Mouse (Mus musculus) B cell, adult 2 months (primary cell): ENCODE data around the gene Dnajc27.

Source experiments
- DNase-seq, 2 experiments: peaks; one replicate each; pipeline ENCODE4 v3.0.0; 2022

The Dnajc27 gene

DNA sequence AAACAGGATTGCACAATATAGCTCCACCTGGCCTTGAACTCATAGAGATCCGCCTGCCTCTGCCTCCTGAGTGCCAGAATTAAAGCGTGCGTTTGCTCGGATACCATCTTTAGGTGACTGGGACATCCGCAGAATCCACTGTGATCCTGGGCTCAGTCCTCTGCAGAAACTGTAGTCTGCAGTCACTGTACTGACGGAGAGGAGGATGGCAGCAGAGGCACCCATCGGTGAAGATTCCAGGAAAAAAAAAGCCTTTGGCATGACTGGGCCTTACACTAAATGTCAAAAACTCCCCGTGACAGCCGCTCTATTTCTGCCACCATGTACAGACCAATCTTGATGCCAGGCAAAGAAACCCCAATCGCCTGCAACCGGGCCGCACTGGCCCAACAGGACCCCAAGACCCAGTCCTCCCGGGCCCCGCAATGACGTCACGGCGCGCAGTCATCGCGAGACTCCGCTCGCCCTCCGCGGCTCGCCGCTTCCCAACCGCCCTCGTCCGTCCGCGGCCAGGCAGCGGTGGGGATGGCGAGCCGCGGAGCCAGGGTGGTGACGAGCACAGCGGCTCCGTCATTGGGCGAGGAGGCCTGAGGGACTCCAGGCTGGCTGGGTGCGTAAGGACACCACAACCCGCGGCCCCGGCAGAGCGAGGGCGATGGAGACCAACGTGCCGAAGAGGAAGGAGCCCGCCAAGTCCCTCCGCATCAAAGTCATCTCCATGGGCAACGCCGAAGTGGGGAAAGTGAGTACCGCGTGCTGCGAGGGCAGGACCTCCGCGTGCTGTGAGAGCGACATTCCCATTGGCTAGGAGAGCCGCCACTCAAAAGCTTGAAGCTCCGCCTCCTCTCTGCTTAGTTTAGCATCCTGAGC is at the start of gene Dnajc27:
Gene Dnajc27, plus strand, starts transcription at position 452 of the 870 bp plus-strand sequence.
- peak; percentile 94 to 95 for DNase-seq

DNA sequence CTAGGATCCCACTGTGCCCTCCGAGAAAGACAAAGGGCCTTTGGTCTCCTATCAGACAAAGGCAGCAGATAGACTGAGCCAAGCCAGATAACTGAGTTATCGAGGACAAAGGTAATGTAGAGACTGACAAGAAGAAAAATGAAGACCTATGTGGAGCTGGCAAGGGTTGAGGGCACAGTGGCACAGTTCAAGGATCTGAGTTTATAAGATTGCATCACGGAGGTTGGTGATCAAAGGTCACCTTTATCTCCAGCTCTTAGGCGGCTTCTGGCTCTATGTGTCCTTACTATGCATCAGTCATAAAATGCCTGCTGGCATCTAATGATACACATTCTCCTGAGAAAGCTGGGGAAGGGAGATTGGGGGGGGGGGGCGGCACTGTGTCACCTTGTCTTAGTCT is 46.2 kb upstream of the Dnajc27 start:
- DNase-seq = no peak

DNA sequence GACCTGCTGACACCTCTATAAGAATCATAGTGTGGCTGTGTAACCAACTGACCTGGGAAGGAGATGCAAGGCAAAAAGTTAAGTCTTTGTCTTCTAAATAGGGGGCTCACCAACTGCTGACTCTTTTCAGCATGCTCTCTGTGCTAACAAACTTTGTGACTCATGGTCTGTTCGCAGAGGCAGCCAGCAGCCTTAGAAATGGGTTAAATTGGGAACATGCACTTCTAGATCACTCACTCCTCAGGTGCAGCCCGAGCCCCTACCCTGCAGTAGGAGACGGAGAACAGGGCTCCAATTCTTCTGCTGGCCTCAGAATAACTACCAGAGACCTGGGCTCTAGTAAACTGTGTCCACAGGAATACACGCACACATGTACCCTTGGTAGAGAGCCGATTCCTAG is 44.9 kb upstream of the Dnajc27 start:
- no peak for DNase-seq

DNA sequence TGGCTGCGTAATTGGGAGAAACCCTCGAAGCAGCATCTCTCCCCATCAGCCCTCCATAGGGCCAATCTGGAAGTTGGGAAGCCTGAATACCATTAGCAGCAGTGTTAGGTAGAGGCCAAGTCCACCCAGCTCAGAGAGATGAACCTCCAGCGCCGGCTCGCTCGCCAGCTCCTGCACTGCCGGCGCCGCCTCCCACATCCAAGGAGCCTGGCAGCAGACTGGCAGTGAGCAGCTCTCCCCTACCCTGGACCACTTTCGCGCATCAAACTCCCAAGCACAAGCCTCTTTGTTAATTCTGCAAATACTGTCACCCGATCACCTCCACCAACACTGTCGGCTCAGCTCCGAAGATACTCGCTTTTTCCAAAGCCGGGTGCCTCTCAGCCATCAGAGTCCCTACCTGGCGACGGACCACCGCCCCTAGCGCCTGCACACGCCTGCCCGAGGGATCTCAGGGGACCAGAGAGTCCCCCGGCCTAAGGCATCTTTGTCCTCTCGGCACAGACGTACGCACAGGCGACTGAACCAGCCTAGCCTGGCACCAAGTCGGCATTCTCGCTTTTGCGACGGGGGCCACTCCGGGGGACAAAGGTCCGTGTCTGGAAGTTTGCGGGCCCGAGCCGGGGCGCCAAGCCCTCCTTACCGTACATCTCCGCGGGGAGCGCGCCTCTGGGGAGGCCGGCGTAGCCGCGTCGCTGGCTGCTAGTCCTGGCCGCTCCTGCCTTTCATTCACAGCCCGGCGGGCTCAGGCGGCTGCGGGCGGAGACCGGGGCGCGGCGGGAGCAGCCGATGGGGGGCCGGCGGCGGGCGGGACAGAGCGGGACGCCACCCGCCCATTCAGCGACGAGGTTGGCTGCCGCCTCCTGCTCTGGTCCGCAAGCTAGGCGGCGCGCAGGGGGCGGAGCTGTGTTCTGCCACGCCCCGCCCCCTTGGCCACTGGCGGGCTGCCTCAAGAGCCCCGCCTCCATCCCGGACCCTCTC is 44.0 kb upstream of the Dnajc27 start, which contains the start of gene Efr3b:
Gene Efr3b, minus strand, starts transcription at position 855 of the 981 bp plus-strand sequence.
- DNase-seq = peak; percentile 65 to 69

DNA sequence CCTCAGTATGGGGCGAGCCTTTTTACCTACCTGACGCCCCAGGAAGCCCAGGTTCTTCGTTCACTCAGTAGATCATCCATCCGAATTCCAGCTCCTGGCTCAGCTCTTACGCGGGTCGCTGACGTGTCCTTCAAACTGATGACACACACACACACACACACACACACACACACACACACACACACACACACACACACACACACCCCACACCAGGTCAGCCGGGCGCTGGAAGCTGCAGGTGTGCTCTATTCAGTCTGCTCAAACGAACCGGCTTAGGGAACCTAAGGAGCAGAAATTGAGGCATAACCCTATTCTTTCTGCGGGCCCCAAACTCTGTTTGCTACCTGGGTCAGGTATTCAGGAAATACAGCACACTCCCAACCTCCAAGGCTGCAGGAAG is 43.3 kb upstream of the Dnajc27 start:
- no peak for DNase-seq

DNA sequence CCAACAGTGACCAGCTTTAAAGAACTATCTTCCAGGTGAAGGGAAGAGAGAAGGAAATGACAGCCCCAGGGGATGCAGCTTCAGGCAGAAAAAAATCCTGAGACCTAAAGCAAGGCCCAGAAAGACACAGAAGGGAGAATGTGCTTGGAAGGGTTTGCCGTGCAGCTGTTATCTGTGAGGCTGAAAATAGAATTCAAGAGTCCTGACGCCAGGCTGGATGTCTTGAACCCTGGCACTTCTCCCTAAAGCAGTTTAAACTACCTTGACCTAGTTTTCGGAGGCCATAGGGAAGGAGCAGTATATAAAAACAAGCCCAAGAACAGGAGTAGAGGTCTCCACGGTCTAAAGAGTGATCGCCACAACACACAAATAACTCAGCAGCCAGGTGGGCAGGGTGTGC is 40.0 kb upstream of the Dnajc27 start:
- no peak for DNase-seq

DNA sequence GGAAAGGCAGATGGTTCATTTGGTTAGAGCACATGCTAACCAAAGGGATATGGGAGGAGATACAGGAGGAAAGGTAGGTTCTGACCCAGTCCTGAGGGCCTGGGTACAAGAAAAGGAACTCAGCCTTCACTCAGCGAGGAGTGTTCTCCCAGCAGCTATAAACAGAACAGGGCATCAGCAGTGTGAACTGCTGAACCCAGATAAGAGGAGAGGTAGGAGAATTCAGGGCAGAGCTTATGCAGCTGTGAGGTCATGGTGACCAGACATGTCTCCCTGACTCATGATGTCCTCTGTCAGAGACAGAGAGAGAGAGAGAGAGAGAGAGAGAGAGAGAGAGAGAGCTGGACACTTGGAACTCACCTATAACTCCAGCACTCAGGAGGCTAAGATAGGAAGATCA is 36.4 kb upstream of the Dnajc27 start:
- DNase-seq = no peak

DNA sequence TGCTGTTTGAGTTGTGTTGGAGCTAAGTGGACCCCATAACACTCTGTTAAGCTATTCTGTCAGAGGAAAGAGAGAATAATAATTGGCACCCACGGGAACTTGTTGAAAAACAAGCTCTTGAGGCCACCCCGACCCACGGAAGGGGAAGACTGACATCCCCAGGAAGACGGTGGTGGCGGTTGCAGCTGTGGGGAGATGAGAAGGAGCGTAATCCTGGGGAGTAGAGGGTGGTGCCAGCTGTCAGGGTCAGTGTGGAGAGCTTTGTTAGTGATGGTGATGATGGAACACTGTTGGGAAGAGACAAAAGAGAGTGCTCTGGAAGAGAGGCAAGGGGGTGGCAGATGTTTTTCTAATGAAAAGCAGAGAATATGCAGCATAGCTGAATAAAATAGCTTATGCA is 34.4 kb upstream of the Dnajc27 start:
- no peak for DNase-seq

DNA sequence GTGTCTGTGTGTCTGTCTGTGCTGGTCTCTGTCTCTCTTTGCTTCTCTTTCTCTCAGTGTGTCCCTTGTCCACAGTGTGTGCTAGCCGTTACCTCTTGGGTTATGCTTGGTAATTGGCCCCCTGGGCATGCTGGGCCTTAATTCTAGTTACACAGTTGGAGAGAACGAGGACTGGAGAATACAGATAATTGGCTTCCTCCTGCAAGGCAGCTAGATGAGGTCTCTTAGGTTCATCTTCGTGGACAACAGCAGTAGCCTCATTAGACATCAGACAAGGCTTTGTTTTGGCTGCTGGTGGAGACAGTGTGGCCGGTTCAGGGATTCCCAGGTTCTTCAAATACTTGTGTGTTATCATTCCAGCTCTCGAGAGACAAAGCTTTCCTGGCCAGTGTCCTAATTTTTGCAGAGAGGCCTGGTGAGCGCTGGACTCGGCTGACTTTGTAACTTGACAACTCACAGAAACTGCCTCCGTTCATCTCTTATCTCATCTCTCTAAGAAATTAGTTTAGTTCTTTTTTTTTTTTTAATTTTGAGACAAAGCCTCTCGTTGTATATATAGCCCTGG is 31.4 kb upstream of the Dnajc27 start:
- DNase-seq = no peak

DNA sequence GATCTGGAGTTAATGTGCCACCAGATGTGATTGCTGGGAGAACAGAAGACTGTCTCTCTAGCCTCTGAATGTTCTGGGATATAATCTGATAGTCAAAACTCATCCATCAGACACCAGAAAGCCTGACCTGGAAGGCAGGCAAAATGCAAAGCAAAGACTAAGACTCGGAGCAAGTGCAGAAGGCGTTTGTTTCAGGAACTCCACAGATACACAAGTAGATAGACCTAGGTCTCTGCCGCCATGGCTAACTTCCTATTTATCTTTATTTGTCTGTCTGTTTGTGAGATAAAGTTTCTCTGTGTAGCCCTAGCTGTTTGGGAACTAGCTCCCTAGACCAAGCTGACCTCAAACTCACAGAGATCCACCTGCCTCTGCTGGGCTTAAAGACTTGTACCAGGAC is 28.7 kb upstream of the Dnajc27 start:
- DNase-seq = no peak

DNA sequence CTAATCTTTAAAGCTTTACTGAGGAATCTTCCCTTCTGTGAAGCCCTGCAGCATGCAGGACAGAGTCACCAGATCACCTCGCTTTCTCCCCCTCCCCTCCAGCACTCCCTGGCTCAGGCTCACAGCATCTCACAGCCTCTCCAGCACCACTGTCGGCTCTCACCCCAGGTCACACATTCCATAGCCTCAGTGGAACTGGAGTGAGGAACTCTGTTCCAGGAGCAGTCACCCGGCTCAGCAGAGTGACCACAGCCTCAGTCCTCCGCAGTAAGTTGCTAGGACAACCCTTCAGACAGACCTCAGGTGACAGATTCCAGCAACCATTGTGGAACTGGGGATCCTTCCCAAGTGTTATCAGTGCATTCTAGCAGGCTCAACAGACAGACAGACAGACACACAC is 27.5 kb upstream of the Dnajc27 start:
- DNase-seq = no peak

DNA sequence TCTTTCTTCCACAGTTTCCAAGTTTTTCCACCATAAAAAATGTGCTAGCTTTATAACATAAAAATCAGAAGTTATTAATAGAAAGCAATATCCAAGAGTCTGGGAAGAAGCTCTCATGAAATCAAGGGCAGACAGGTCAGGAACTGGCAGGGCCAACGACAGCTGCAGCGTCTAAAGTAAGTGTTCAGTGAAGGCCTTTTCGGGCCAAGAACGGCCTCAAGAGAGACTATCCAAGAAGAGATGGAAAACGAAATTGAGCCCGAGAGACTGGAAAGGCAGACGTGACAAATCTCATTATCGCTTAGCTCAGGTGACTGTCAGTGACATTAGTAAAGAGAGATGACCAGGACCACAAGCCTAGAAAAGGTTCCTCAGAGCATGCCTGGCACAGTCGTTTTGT is 24.1 kb upstream of the Dnajc27 start:
- DNase-seq = no peak

DNA sequence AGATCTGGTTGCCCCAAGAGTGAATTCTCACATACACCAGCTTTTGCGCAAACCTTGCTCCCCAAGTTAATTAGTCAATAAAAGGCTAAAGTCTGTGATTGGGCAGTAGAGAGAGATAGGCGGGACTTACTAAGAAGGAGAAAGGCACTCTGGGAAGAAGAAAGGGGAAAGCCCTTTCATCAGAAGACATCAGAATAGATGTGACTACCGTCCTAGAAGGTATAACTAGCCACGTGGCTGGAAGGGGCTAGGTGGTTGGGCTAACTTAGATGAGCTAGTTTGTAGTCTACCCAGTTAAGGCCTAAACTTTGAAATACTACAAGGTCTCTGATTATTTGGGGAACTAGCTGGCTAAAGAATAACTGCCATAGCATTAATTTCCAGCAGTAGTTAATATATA is 22.7 kb upstream of the Dnajc27 start:
- DNase-seq = no peak

DNA sequence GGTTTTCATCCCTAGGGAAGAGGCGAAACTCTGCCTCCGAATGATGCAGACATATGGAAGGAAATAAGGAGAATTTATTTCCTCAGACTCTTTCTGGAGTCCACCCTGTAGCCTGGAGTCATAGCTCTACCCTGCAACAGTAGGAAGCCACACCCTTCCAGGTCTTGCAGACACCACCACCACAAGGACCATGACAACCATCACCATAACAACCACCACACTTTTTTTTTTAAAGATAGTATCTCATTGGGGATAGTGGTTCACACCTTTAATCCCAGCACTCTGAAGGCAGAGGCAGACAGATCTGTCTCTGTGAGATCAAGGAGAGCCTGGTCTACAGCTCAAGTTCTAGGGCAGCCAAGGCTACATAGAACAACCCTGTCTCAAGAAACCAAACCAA is 16.9 kb upstream of the Dnajc27 start:
- no peak for DNase-seq

DNA sequence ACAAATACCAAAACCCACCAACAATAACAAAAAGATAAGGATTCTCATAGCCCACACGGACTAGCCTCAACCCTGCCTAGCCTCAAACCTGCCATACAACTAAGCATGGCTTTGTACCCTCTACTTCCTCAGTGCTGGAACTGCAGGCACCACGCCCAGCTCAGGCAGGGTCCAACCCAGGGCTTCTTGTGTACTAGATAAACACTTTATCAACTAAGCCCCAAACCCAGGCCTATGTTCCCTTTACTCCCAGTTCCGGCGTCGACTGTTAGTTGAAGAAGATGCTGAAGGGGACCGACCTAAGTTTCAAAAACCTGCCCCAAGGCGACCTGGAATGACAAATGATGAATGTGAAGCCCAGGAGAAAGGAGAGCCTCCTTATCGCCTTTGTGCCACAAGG is 16.4 kb upstream of the Dnajc27 start:
- no peak for DNase-seq

DNA sequence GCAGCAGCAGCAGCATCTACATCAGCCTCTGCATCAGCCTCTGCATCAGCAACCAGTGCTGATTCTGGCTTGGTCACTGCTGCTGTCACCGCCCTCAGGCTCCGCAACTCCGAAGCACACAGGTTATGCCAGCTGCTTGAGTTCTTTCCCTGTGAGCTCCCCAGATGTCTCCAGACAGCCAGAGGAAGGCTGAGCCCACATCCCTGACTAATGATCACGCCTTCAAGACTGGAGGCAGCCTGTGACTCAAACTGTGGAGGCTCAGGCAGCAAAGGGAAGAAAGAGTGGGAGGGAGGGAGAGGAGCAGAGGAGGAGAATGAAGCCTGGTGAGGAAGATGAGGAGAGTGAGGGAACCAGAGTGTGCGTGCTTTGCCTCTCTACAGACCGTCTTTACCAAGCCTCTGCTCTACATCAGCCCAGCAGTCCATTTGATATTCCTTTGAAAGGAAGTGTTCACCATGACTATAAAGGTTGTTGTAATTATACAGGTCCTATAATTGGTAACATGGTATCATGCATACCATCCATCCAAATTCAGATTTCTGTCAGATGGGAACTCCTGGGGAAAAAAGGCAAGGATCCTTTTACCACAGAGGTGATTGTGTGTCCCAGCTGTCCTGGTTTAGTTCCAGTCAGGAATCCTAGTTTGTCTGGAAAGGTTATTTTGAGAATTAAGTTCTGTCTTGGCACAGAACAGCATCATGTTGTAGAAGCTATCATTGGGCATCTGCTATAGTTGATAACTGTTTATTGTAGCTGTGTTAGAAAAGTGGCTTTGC is 15.5 kb upstream of the Dnajc27 start:
- no peak for DNase-seq

DNA sequence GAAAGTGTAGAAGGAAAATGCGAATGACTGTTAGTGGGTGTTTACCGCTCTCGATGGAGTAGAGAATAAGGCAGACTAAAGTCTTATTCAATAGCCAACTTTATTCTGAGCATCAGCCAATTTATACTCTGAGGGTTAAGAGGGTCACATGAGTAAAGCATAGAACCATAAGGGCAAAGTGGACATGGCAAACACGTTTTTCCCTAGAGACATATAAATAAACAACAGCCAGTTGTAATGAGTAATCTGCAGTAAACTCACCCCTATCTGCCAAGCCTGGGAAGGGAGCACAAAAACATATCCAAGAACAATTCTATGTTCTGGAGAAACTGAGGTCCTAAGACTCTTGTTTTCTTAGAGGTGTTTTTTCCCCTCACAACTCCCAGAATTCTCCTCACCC is 13.8 kb upstream of the Dnajc27 start:
- no peak for DNase-seq

DNA sequence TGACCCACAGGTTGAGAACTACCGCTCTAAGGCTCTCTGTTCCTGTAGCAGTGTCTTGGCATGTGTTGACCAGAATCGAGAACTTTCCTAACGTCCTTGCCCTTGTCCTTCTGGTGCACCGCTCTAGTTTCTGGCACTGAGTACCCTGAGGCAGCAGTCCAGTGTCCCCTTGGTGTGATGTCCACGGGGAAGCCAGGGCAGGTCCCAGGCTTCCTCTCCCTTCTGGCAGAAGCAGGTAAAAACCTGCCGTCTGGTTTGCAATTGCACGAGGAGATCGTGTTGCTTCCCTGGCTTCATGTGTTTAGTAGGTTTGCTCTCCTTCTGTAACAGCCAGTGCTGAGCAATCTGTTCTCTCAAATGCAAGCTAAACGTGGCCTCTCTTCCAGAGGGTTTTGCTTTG is 10.7 kb upstream of the Dnajc27 start:
- DNase-seq = no peak

DNA sequence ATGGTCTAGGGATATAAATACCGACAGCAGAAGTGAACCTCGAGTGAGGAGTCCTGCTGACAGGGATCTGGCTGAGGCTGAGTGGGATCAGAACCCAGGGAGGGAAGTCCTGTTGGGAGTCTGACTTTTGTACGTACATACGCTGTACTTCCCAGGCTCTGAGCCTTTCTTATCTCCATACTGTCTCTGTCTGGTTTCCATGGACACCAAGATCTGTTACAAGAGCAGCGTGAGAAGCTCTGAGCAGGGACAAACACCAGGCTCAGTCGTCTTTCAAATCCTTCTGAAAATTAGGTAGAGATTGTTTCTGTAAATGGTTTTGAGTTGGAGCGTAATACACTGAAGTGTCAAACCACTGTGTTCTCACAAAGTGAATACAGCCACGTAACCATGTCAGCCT is 7.0 kb upstream of the Dnajc27 start:
- DNase-seq = no peak

DNA sequence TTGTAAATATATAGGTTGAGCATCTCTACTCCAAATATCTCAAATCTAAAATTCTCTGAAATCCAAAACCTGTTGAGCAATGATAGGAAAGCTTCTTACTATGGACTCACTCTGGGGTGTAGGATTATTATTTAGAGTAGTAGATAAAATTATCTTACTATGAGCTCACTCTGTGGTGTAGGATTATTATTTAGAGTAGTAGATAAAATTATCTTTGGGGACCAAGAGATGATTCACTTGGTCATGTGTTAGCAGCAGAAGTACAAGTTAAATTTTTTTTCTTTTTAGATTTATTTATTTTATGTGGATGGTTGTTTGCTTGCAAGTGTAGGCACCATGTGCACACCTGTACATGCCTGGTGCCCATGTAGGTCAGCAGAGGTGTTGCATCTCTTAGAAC is 6.0 kb upstream of the Dnajc27 start:
- DNase-seq = no peak

DNA sequence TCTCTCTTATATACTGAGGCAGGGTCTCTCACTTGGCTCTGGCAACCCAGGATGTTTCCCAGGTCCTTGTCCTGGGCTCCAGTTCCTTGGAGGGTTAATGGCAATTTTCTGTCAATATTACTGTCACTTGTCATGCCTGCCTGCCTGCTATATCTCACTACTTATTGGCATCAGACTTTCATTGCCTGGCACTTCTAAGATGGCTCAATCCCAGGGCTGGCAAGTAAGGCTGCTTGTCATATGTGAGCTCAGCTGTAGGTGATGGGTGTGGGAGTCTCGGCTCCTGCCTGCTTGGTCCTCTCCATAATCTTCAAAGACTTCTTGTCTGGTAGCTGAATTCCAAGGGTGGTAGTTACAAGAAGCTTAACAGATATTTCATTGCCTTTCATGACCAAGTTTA is 4.3 kb upstream of the Dnajc27 start:
- DNase-seq = no peak

DNA sequence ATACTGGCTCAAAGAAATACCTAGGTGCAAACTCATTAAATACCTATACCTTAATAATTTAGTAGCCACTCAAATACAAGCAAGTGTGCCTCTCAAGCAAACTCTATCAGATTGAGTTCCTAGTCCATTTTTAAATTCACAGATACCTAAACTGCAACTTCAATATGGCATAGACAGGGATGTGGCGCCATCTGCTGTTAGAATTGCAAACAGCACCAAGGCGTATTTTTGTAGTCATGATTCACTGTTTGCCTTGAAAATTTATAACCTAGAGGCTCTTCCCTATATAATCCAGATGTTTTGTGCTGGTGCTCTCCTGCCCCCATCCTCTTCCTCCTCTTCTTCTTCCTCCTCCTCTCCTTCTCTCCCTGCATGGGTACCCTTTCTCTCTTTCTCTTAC is 2.1 kb upstream of the Dnajc27 start:
- DNase-seq = peak; percentile 88

DNA sequence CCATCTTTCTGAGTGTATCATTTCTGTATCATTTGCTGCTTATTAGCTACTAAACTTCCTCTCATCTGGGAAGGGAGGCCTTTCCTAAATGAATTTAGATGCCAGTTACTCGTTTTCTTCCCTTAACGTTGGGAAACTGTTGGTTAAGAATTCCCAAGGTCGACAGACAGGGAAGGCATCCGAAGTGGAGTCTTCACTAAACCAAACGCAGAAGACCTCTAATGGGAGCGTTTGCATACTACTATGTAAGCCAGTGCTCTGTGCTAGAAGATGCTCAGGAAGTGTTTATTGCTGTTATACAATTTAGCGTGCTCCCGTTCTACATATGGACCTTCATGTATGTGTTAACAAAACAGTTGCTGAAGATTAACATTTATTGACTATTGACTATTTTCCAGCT is 1.1 kb downstream of the Dnajc27 start:
- DNase-seq = no peak
